Mouse (Mus musculus) large intestine, adult 2 months (tissue): ENCODE measurements around the gene Igsf23. TPM values are rescaled to one million over a fixed set of nuclear protein-coding genes. Genes with fewer than 3 reads are reported as not detected.
"Not testable (repeated sequence)": the region's sequence is repeated elsewhere in the genome, so short reads cannot be mapped to it uniquely, and the experiment has no call there.

Experiments used
- DNase-seq: peaks from one replicate; pipeline ENCODE4 v3.0.0-alpha.2; 2012; ENCODE audit warnings: low read depth, low spot score
- WGBS: fragments of 180-500 bp; shearing (Covaris S2); methylation state at CpG from one replicate; pipeline ENCODE4 v1.1.7; 2018; 5-methylcytosine and 5-hydroxymethylcytosine counted together
- polyA plus RNA-seq: library from polyadenylated mRNA; depleted of rRNA; stranded (reverse); fragments of >200 nt; gene quantifications from 2 replicates; pipeline ENCODE4 v1.2.3, GENCODE M21; 2012; rRNA removed

Igsf23 gene
- polyA plus RNA-seq = 78.1 and 116 TPM in 2 replicates

DNA sequence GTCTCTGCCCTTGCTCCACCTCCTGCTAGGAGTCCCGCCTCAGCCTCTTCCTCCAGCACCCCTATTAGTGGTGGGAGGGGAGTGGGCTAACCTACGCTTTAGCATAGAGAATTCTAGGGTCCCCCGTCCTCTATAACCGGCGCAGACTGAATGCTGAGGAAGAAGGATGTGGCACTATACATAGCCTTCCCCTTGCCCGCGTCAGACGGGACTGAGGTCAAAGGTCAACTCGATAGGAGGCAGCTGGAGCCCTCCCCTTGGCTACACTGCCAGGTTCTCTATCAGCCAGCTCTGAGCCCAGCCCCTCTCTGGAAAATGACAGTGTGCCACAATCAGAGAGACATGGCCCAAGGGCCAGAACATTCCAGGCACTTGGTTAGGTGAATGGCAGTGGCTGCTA is at the start of gene Igsf23:
TSS of gene Igsf23 (minus strand) at position 168 of the 400 bp plus-strand sequence.
- WGBS = 37% methylated on average over 9 of the region's 9 CpGs
- DNase-seq = no peak

- 81% methylated on average over 3 of the region's 3 CpGs for WGBS
- not testable (repeated sequence) for DNase-seq
These were observed 46.2 kb upstream of the Igsf23 start for GRCm38 (mm10) chr7:19996721-19997120.

- not testable (repeated sequence) for DNase-seq
- 69% methylated on average over 8 of the region's 8 CpGs for WGBS
These were observed 40.6 kb upstream of the Igsf23 start, which contains the start of gene Nlrp9b for GRCm38 (mm10) chr7:19991165-19991564. Gene Nlrp9b (plus strand): TSS chr7:19991465.

- 54% methylated on average over 4 of the region's 4 CpGs for WGBS
- no peak for DNase-seq
These were observed 21.0 kb upstream of the Igsf23 start for GRCm38 (mm10) chr7:19971516-19971915.

DNA sequence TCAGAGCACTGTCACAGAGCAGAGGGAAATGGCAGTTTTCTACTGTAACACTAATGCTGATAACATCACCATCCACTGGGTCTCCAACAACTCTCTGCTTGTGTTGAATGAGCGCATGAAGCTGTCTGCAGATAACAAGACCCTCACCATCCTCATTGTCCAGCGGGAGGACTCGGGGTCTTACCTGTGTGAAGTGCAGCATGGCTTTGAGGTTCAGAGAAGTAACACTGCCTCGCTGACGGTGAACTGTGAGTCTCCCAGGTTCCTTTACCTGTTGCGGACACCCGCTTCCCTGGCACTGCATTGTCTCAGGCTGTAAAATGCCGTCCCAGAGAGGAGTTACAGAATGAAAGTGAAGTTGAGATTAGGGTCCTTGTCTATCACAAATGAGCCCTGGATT is 19.6 kb upstream of the Igsf23 start:
- 95% methylated on average over 8 of the region's 8 CpGs for WGBS

DNA sequence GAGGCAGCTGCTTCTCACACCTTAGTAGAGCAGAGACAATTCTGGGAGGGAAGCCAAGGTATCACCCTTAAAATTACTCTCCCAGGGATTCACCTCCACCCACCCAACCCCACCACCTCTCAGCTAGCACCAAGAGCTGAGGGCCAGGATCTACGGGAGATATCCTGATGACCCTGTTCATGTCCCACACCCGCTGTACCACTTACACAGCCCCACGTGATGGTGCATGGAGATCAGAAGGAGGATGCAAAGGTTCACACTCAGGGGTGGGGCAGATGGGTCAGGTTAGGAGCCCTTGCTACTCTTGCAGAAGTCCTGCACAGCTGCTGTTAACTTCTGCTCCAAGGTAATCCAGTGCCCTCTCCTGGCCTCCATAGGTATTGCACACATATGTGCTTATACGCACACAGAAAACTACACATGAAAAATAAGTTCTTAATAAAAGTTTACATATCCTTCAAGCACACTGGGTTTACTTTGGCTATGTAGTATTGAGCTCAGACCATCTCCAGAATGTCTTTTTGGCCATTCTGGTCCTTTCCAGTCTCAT is 19.1 kb upstream of the Igsf23 start:
- 95% methylated on average over 4 of the region's 4 CpGs for WGBS
- DNase-seq = no peak

More for the DNA sequence above, 19.6 kb upstream of the Igsf23 start:
- no peak for DNase-seq

DNA sequence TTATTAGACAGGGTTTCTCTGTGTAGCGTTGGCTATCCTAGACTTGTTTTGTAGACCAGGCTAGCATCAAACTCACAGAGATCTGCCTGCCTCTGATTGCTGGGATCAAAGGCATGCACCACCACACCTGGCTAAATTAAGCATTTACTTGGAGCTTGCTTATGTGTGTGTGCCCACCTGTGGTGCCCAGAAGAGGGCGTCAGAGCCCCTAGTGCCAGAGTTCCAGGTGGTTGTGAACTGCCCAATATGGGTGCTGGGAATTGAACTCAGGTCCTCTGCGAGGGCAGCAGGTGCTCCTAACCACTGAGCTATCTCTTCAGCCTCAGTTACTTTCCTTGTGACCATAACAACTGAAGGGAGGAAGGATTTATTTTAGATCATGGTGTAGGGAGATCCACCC is 18.6 kb upstream of the Igsf23 start:
- DNase-seq = no peak
- WGBS = 81% methylated on average over 3 of the region's 3 CpGs

GRCm38 (mm10) chr7:19964985-19965579 is 14.5 kb upstream of the Igsf23 start, which contains the start of gene Ceacam20:
Gene Ceacam20 (plus strand): TSS chr7:19965412.
- DNase-seq = no peak
- 38% methylated on average over 7 of the region's 7 CpGs for WGBS

DNA sequence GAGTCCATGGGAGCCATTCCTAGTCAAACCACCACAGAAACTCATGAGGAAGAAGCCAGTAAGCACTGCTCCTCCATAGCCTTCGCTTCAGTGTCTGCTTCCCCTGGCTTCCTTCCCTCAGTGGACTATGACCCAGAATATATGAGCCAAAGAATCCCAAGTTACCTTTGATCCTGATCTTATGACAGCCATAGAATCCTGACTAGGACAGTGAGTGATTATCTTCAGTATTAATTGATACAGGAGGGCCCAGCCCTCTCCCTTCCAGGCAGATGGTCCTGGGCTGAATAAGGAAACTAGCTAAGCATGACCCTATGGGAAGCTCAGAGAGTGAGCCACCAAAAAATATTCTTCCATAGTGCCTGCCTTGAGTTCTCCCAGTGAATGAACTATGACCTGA is 11.9 kb upstream of the Igsf23 start:
- DNase-seq = no peak
- 30% methylated on average over 1 of the region's 1 CpGs for WGBS

GRCm38 (mm10) chr7:19956341-19956781 is 5.8 kb upstream of the Igsf23 start:
- no peak for DNase-seq
- 1% methylated on average over 7 of the region's 7 CpGs for WGBS

DNA sequence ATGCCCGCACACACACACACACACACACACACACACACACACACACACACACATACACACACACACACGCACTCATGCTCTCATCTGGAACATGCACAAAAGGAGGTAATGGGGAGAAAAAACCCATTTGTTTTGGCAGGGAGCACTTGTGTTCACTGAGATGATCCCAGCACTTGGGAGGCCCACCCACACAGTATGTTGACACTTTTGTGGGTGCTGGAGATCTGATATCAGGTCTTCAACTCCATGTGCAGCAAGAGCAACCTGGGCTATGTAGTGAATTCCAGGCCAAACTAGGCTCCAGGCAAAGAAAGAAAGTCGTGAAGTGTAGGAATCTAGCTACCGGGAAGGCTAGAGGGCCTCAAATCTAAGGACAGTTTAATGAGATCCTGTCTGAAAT is 5.3 kb upstream of the Igsf23 start:
- 74% methylated on average over 4 of the region's 4 CpGs for WGBS
- DNase-seq = no peak

GRCm38 (mm10) chr7:19953054-19953453 is 2.5 kb upstream of the Igsf23 start:
- DNase-seq = no peak
- 63% methylated on average over 9 of the region's 9 CpGs for WGBS

DNA sequence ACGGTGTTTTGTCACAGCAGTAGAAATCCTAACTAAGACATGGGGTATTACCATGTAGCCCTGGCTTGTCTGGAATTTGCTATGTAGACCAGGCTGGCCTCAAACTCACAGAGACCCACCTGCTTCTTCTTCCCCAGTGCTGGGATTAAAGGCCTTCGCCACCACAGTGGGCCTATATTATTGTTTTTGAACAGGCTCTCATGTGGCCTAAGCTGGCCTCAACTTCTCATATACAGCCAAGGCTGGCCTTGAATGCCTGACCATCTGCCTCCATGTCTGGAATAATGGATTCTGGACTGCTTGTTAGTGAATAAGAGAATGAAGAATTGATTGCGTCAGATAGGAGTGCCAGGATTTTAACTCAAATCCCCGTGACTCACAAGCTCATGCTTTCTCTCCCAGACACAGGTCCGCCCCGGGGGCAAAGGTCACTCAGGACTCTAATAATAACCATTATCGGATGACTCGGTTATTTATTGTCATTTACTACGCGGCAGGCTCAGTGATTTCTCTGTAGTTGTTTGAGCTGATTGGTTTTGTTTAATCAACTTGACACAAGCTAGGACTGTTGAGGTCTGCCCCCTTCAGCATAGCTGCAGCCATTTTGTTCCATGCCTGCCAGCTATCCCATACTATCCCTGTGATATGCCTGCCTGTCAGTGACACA is 1.9 kb upstream of the Igsf23 start:
- WGBS = 56% methylated on average over 10 of the region's 10 CpGs
- no peak for DNase-seq

DNA sequence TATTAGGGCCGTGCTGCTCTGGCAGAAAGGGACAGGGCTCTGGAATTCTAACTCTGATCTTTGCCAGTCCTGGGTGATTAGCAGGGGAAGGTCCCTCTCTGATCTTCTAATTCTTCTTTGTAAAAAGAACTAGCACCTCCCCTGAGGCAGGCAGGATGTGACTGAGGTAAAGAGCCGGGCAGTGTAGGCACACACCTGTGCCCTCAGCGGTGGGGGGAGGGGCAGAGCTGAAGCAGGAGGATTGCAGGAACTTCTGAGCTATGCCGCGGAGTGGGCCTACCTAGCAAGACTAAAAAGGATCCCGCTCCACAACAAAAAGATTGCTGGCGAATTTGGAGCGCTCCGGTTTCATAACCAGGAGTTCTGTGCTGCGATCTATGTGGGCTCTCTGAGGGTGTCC is 560 bp downstream of the Igsf23 start:
- no peak for DNase-seq
- WGBS = 52% methylated on average over 10 of the region's 10 CpGs

DNA sequence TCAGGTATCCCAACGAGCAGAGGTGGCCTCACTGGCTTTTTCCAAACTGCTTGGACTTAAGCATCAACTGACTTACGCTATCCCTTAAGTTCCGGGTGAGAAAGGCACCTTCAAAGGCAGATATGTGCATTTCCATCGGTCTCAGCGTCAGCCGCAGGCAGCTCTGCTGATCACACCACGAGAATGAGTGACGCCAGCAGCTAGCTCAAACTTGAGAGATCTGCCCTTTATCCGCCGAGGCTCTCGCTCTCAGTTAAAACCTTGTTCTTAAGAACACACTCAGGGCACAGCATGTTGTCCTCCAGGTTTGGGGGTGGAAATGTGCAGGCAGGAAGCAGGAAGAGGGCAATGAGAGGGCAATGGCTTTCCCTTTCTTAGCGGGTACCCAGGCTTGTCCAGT is 1.6 kb downstream of the Igsf23 start:
- no peak for DNase-seq
- WGBS = 89% methylated on average over 12 of the region's 12 CpGs

GRCm38 (mm10) chr7:19945821-19946515 is 4.6 kb downstream of the Igsf23 start:
- DNase-seq = no peak

DNA sequence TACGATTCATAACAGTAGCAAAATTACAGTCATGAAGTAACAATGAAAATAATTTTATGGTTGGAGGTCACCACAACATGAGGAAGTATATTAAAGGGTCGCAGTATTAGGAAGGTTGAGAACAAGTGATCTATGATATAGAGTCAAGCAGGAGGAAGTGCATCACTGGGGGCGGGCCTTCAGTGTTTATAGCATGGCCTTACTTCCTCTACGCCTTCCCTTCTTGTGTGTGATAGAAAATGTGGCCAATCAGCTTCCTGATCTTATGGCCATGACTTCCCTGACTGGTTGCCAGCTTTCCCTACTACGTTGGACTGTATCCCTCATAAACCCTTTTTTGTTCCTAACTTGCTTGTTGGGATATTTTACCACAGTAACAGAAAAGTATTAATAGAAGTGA is 5.4 kb downstream of the Igsf23 start:
- DNase-seq = no peak
- 73% methylated on average over 5 of the region's 5 CpGs for WGBS

More at GRCm38 (mm10) chr7:19945821-19946515, 4.6 kb downstream of the Igsf23 start:
- WGBS = 40% methylated on average over 13 of the region's 13 CpGs

DNA sequence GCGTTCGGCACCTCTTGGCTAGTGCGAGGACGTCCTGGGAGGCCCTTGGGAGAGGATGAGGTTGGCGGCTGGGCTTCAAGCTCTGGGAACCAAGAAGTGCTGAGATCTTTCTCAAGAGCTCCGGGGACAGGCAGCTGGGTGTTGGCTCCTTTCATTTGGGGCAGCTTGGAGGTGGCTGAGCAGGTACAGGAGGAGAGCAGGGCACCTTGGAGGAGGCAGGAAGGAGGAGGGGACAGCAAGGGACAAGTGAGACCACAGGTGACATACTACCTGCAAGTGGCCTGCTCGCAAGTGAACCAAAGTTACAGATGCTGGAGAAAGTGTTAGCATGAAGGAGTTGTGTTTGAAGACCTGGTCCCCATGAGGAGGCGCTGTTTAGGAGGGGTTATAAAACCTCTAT is 5.8 kb downstream of the Igsf23 start:
- WGBS = 94% methylated on average over 8 of the region's 8 CpGs
- no peak for DNase-seq

DNA sequence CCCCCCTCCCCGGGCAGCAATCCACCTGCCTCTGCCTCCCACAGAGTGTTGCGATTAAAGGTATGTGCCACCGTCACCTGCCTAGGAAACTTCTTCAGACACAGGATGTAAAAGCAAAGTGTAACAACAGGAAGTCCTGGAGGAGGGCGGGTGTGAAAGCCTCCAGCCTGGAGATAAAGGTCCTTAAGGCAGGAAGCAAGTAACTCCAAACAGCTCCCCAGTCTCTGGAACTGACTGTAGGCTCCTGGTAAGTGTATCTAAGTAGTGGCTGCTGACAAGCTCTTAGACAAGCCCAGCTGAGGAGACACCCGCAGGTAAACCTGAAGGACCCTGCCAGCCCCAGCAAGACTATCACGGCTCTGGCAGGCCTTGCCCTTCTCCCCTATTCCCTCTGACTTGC is 10.3 kb downstream of the Igsf23 start:
- 6% methylated on average over 5 of the region's 6 CpGs for WGBS
- no peak for DNase-seq

GRCm38 (mm10) chr7:19939555-19940235 is 10.9 kb downstream of the Igsf23 start:
- 36% methylated on average over 10 of the region's 12 CpGs for WGBS
- DNase-seq = no peak
